Mouse (Mus musculus) cortical plate, adult 2 months (tissue): ENCODE results near the gene Bpifa5.

Experiments used
- CTCF ChIP-seq: fragments of 200-500 bp; IDR thresholded peaks from 2 replicates; pipeline ENCODE4 v1.5.1; 2011; ENCODE audit warnings: mild to moderate bottlenecking, control low read depth, low read length; ENCODE audit not compliant: insufficient read depth; ENCODE audit errors: extremely low read depth
- POLR2A ChIP-seq: fragments of 200-500 bp; IDR thresholded peaks from 2 replicates; pipeline ENCODE4 v1.6.1; 2011; ENCODE audit warnings: mild to moderate bottlenecking, low read length, control low read depth; ENCODE audit not compliant: insufficient read depth; ENCODE audit errors: extremely low read depth

- TF ChIP-seq CTCF (no peak), POLR2A (no peak)
Observed at GRCm38 (mm10) chr2:154169172-154169571, 6.8 kb downstream of the Bpifa5 start.
